Mouse (Mus musculus) limb, embryonic 12.5 days (tissue): Measurements from ENCODE around the gene Jdp2. TPM values are rescaled to one million over a fixed set of nuclear protein-coding genes. Genes with fewer than 3 reads are reported as not detected.
A peak's percentile ranks its signal among the peaks of the same experiment; 100 is the strongest.

Experiments
- ATAC-seq: fragments of 200-750 bp; cut with Nextera tagmentation; 2 replicates; pipeline ENCODE4 v1.8.0; 2017; ENCODE audit warnings: low read depth, moderate TSS enrichment; ENCODE audit not compliant: insufficient number of reproducible peaks, insufficient read depth, low FRiP score, low TSS enrichment
- H3K27ac ChIP-seq: fragments of 300-500 bp; sonication (generic); 2 replicates; pipeline ENCODE4 v1.5.1; 2016; ENCODE audit warnings: mild to moderate bottlenecking, moderate library complexity
- H3K27me3 ChIP-seq: fragments of 300-500 bp; sonication (generic); 2 replicates; pipeline ENCODE4 v1.6.1; 2016; ENCODE audit warnings: mild to moderate bottlenecking, moderate library complexity
- H3K36me3 ChIP-seq: fragments of 300-500 bp; sonication (generic); 2 replicates; pipeline ENCODE4 v1.6.1; 2016; ENCODE audit warnings: mild to moderate bottlenecking, moderate library complexity
- H3K4me1 ChIP-seq: fragments of 300-500 bp; sonication (generic); replicated peaks from 2 replicates; pipeline ENCODE4 v1.6.1; 2016
- H3K4me2 ChIP-seq: fragments of 300-500 bp; sonication (generic); 2 replicates; pipeline ENCODE4 v1.6.1; 2016; ENCODE audit warnings: mild to moderate bottlenecking, moderate library complexity
- H3K4me3 ChIP-seq: fragments of 300-500 bp; sonication (generic); replicated peaks from 2 replicates; pipeline ENCODE4 v1.5.1; 2016; ENCODE audit warnings: mild to moderate bottlenecking
- H3K9ac ChIP-seq: fragments of 300-500 bp; sonication (generic); replicated peaks from 2 replicates; pipeline ENCODE4 v1.6.1; 2016; ENCODE audit warnings: mild to moderate bottlenecking, moderate library complexity
- H3K9me3 ChIP-seq: fragments of 300-500 bp; sonication (generic); 2 replicates; pipeline ENCODE4 v1.6.1; 2016; ENCODE audit warnings: mild to moderate bottlenecking, moderate library complexity
- WGBS: fragments of 180-500 bp; shearing (Covaris S2); methylation state at CpG from one replicate; pipeline ENCODE4 v1.1.7; 2016; 5-methylcytosine and 5-hydroxymethylcytosine counted together
- polyA plus RNA-seq: library from polyadenylated mRNA; unstranded; fragments of >200 nt; fragmentation: Nextera tagmentation; extraction: Ambion mirVana; gene quantifications from 2 replicates; pipeline ENCODE4 v1.2.1, GENCODE M21; 2016

Jdp2 gene
- polyA plus RNA-seq, 1 experiment from 2014 or later: 0.87 TPM

- WGBS: 69% methylated on average over 4 of the region's 4 CpGs
- no peak for ATAC-seq
Observed at GRCm38 (mm10) chr12:85575496-85575840, 23.4 kb upstream of the Jdp2 start.

GRCm38 (mm10) chr12:85581261-85582066 is 17.4 kb upstream of the Jdp2 start:
- Histone ChIP-seq H3K4me2 (no peak overlapping the region), H3K9me3 (no peaks in the 10 kb centered on the region), H3K9ac (no peak overlapping the region; the same call in 1 of the 2 replicates), H3K27ac (no peak overlapping the region), H3K27me3 (no peaks in the 10 kb centered on the region), H3K36me3 (no peaks in the 10 kb centered on the region), H3K4me3 (no peak overlapping the region), H3K4me1 (peaks cover 8% of the 10 kb centered on the region)
- ATAC-seq: no peak
- 59% methylated on average over 15 of the region's 15 CpGs for WGBS

More at GRCm38 (mm10) chr12:85575496-85575840, 23.4 kb upstream of the Jdp2 start:
- no peaks in the 10 kb centered on the region for H3K27me3 ChIP-seq
- no peak overlapping the region for H3K4me2 ChIP-seq
- no peaks in the 10 kb centered on the region for H3K9me3 ChIP-seq
- H3K4me3 ChIP-seq: no peak overlapping the region
- no peak overlapping the region for H3K9ac ChIP-seq
- H3K27ac ChIP-seq: no peak overlapping the region
- peaks cover 11% of the 10 kb centered on the region for H3K4me1 ChIP-seq
- no peaks in the 10 kb centered on the region for H3K36me3 ChIP-seq

GRCm38 (mm10) chr12:85582067-85582316 is 16.8 kb upstream of the Jdp2 start:
- no peak for ATAC-seq
- Histone ChIP-seq H3K9ac (no peak overlapping the region), H3K4me1 (peaks cover 8% of the 10 kb centered on the region), H3K27me3 (no peaks in the 10 kb centered on the region), H3K4me2 (no peak overlapping the region), H3K36me3 (no peaks in the 10 kb centered on the region), H3K9me3 (no peaks in the 10 kb centered on the region), H3K4me3 (no peak overlapping the region), H3K27ac (no peak overlapping the region)
- 86% methylated on average over 5 of the region's 5 CpGs for WGBS

GRCm38 (mm10) chr12:85585761-85586258 is 13.0 kb upstream of the Jdp2 start:
- no peaks in the 10 kb centered on the region for H3K27me3 ChIP-seq
- no peak overlapping the region for H3K4me2 ChIP-seq
- WGBS: 78% methylated on average over 11 of the region's 11 CpGs
- peaks cover 28% of the 10 kb centered on the region for H3K4me1 ChIP-seq
- no peak overlapping the region for H3K9ac ChIP-seq
- H3K27ac ChIP-seq: no peak overlapping the region
- H3K36me3 ChIP-seq: no peaks in the 10 kb centered on the region
- no peak for ATAC-seq
- no peak overlapping the region for H3K4me3 ChIP-seq
- H3K9me3 ChIP-seq: no peaks in the 10 kb centered on the region

GRCm38 (mm10) chr12:85589870-85590382 is 8.9 kb upstream of the Jdp2 start:
- Histone ChIP-seq H3K36me3 (no peaks in the 10 kb centered on the region), H3K9me3 (no peaks in the 10 kb centered on the region), H3K4me1 (peaks cover 20% of the 10 kb centered on the region), H3K27me3 (no peaks in the 10 kb centered on the region), H3K4me2 (no peak overlapping the region), H3K4me3 (no peak overlapping the region), H3K9ac (no peak overlapping the region), H3K27ac (peak overlapping the region; percentile 26; the same call in 1 of the 2 replicates)
- WGBS: 40% methylated on average over 5 of the region's 5 CpGs
- ATAC-seq: peak; percentile 68; the same call in 1 of the 2 replicates

GRCm38 (mm10) chr12:85592943-85593342 is 5.9 kb upstream of the Jdp2 start:
- peaks cover 21% of the 10 kb centered on the region for H3K4me1 ChIP-seq
- H3K4me2 ChIP-seq: no peak overlapping the region
- H3K4me3 ChIP-seq: no peak overlapping the region
- H3K9ac ChIP-seq: no peak overlapping the region
- H3K27me3 ChIP-seq: peaks cover 9% of the 10 kb centered on the region
- H3K9me3 ChIP-seq: no peaks in the 10 kb centered on the region
- 87% methylated on average over 9 of the region's 9 CpGs for WGBS
- ATAC-seq: no peak
- no peak overlapping the region for H3K27ac ChIP-seq
- H3K36me3 ChIP-seq: no peaks in the 10 kb centered on the region

- no peaks in the 10 kb centered on the region for H3K36me3 ChIP-seq
- H3K27ac ChIP-seq: no peak overlapping the region
- H3K4me2 ChIP-seq: no peak overlapping the region
- peaks cover 18% of the 10 kb centered on the region for H3K4me1 ChIP-seq
- no peaks in the 10 kb centered on the region for H3K9me3 ChIP-seq
- peaks cover 16% of the 10 kb centered on the region for H3K27me3 ChIP-seq
- H3K9ac ChIP-seq: no peak overlapping the region
- WGBS: 88% methylated on average over 2 of the region's 2 CpGs
- no peak overlapping the region for H3K4me3 ChIP-seq
- ATAC-seq: no peak
Observed at GRCm38 (mm10) chr12:85594390-85594789, 4.4 kb upstream of the Jdp2 start.

- peaks cover 45% of the 10 kb centered on the region for H3K27me3 ChIP-seq
- no peak overlapping the region for H3K27ac ChIP-seq
- H3K36me3 ChIP-seq: no peaks in the 10 kb centered on the region
- ATAC-seq: no peak
- H3K4me3 ChIP-seq: peak overlapping the region; percentile 74
- 63% methylated on average over 11 of the region's 11 CpGs for WGBS
- H3K4me2 ChIP-seq: peak overlapping the region; percentile 93
- peaks cover 29% of the 10 kb centered on the region for H3K4me1 ChIP-seq
- no peak overlapping the region for H3K9ac ChIP-seq
- H3K9me3 ChIP-seq: no peaks in the 10 kb centered on the region
Observed at GRCm38 (mm10) chr12:85598053-85598452, 774 bp upstream of the Jdp2 start.

- whole genome bisulfite sequencing: under 1% methylated on average over 40 of the region's 49 CpGs
- Histone ChIP-seq H3K4me1 (peaks cover 29% of the 10 kb centered on the region), H3K36me3 (no peaks in the 10 kb centered on the region), H3K9ac (peak overlapping the region; percentile 82), H3K4me2 (peak overlapping the region; percentile 93), H3K27ac (peak overlapping the region; percentile 69; the same call in 1 of the 2 replicates), H3K4me3 (peak overlapping the region; percentile 74), H3K27me3 (peaks cover 45% of the 10 kb centered on the region), H3K9me3 (no peaks in the 10 kb centered on the region)
- peak; percentile 30; the same call in 1 of the 2 replicates for ATAC-seq
Observed at GRCm38 (mm10) chr12:85599478-85600152, 788 bp downstream of the Jdp2 start.

GRCm38 (mm10) chr12:85600637-85601036 is 1.8 kb downstream of the Jdp2 start:
- Histone ChIP-seq H3K4me2 (peak overlapping the region; percentile 93), H3K27me3 (peaks cover 45% of the 10 kb centered on the region), H3K27ac (no peak overlapping the region), H3K36me3 (no peaks in the 10 kb centered on the region), H3K9me3 (no peaks in the 10 kb centered on the region), H3K4me1 (peaks cover 29% of the 10 kb centered on the region), H3K4me3 (peak overlapping the region; percentile 74), H3K9ac (peak overlapping the region; percentile 82; the same call in 1 of the 2 replicates)
- ATAC-seq: no peak
- 41% methylated on average over 7 of the region's 7 CpGs for WGBS

- WGBS: 84% methylated on average over 6 of the region's 6 CpGs
- no peak overlapping the region for H3K27ac ChIP-seq
- H3K4me3 ChIP-seq: peak overlapping the region; percentile 74
Observed at GRCm38 (mm10) chr12:85601531-85601930, 2.7 kb downstream of the Jdp2 start.

More at GRCm38 (mm10) chr12:85601531-85601930, 2.7 kb downstream of the Jdp2 start:
- Histone ChIP-seq H3K9ac (no peak overlapping the region), H3K36me3 (no peaks in the 10 kb centered on the region), H3K27me3 (peaks cover 45% of the 10 kb centered on the region), H3K9me3 (no peaks in the 10 kb centered on the region), H3K4me1 (peaks cover 29% of the 10 kb centered on the region), H3K4me2 (peak overlapping the region; percentile 93)
- no peak for ATAC-seq
